Mouse (Mus musculus) testis, adult 2 months (tissue): ENCODE measurements at regions not wholly inside any gene's neighbourhood (a gene's known extent, or its start where the extent isn't known, plus 50 kb on each side); places are given as distances from the start of the nearest gene placed in this dataset.

ENCODE experiments used
- H3K27ac ChIP-seq: fragments of 200-500 bp; 2 replicates; pipeline ENCODE4 v1.5.1; 2012; ENCODE audit warnings: low read depth, low read length; ENCODE audit not compliant: control insufficient read depth, insufficient read depth
- H3K27me3 ChIP-seq: fragments of 200-500 bp; 2 replicates; pipeline ENCODE4 v1.6.1; 2012; ENCODE audit warnings: mild to moderate bottlenecking, low read length, moderate library complexity; ENCODE audit not compliant: control insufficient read depth, insufficient read depth
- H3K36me3 ChIP-seq: fragments of 200-500 bp; 2 replicates; pipeline ENCODE4 v1.6.1; 2012; ENCODE audit warnings: mild to moderate bottlenecking, low read length; ENCODE audit not compliant: control insufficient read depth, insufficient read depth
- H3K4me1 ChIP-seq: fragments of 200-500 bp; 2 replicates; pipeline ENCODE4 v1.6.1; 2012; ENCODE audit warnings: low read length; ENCODE audit not compliant: control insufficient read depth, insufficient read depth
- H3K4me3 ChIP-seq: fragments of 200-500 bp; 2 replicates; pipeline ENCODE4 v1.5.1; 2012; ENCODE audit warnings: low read depth, mild to moderate bottlenecking, low read length, moderate library complexity, mixed read lengths; ENCODE audit not compliant: control insufficient read depth
- CTCF ChIP-seq: fragments of 200-500 bp; IDR thresholded peaks from 2 replicates; pipeline ENCODE4 v1.5.1; 2012; ENCODE audit warnings: low read depth, mild to moderate bottlenecking, inconsistent platforms, low read length, moderate library complexity; ENCODE audit not compliant: control insufficient read depth, insufficient read depth, insufficient replicate concordance
- POLR2A ChIP-seq: fragments of 200-500 bp; IDR thresholded peaks from 2 replicates; pipeline ENCODE4 v1.6.1; 2012; ENCODE audit warnings: low read depth, mild to moderate bottlenecking, inconsistent platforms, low read length, moderate library complexity; ENCODE audit not compliant: control insufficient read depth

DNA sequence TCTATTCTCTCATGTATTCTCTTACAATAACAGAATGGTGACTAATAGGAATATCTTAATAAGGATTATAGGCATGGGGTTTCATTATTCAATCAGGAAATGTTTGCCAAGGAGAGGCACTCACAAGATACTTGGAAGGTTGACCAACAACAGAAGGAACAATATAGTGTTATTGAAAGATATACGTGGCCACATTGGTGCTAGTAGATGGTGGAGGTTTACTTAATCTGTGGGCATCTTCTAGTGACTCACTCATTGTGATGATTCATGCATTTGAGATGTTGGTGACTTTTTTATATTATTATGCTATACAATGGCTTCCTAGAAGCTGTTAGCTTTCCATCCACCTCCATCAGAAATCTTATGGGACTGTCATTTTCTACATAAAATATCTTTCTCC is 246.1 kb downstream of the 4930474N05Rik start:
- no peak overlapping the region for H3K4me3 ChIP-seq
- no peak overlapping the region for H3K27ac ChIP-seq
- TF ChIP-seq POLR2A (no peak), CTCF (no peak)
- no peaks in the 10 kb centered on the region for H3K36me3 ChIP-seq
- no peaks in the 10 kb centered on the region for H3K4me1 ChIP-seq
- no peaks in the 10 kb centered on the region for H3K27me3 ChIP-seq
